Mouse (Mus musculus): ENCODE measurements around the gene Wnt5b. TPM values are rescaled to one million over a fixed set of nuclear protein-coding genes. Genes with fewer than 3 reads are reported as not detected.

The Wnt5b gene
- polyA plus RNA-seq (2015; fragmentation: Nextera tagmentation; extraction: Ambion mirVana), result 5.3 and 5.5 TPM in 2 replicates

DNA sequence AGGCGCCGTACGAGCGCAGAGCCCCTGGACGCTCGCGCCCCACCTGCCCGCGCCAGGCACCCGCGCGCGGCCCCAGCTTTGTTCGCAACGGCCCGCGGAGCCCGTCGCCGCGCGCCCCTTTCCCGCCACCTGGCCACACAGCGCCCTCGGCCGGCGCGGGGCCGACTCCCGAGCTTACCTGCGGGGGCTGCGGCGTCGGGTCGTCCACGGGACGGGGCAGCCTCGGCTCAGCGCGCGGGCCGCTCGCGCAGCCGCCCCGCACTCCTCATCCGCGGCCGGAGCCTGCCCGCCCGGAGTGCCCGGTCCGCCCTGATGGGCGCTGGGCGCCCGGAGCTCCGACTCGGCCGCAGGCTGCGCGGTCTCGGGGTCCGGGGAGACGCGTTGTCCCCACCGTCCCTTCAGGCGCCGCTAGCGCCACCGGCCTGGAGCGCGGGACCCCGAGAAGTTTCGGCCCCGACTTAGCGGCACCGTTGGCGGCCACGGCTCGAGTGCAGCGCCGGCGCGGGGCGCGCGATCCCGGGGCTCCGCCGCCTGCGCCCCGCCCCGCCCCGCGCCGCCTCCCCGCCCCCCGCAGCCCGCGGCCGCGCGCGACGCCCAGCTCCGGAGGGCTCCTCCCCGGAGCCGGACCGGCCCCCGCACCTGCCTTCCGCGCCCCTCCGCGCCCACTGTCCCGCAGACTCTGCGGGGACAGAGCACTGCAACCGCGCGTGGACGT, at the start of gene Wnt5b:
Wnt5b (minus strand) TSS at position 545 of the 715 bp plus-strand sequence.
- peak within 1 kb of the TSS; percentile 99 for H3K4me2 ChIP-seq (ENCODE audit: low read depth, low read length)
- peak within 1 kb of the TSS; percentile 71 for H3K4me3 ChIP-seq (ENCODE audit: low read length)
- WGBS, result under 1% methylated on average over 76 of the region's 120 CpGs
- peak within 1 kb of the TSS; percentile 70 for H3K9ac ChIP-seq (ENCODE audit: low read length)
- no peaks in the 10 kb centered on the region for H3K9me3 ChIP-seq (ENCODE audit: control insufficient read depth, low read length)
- H3K27ac ChIP-seq (ENCODE audit: low read length), result no peak within 1 kb of the TSS
- H3K4me1 ChIP-seq (replicated peaks; ENCODE audit: control insufficient read depth, insufficient read depth, low read length), result 0 out of 2 replicates have a peak, but pooled peaks cover 2% of the 10 kb centered on the region
- no peaks in the 10 kb centered on the region for H3K36me3 ChIP-seq (ENCODE audit: control insufficient read depth, insufficient read depth, low read length)
- ATAC-seq (ENCODE audit: low read depth), result peak; percentile 77
- H3K27me3 ChIP-seq (ENCODE audit: control insufficient read depth, insufficient read depth, low read depth, low read length), result peaks cover 21% of the 10 kb centered on the region

DNA sequence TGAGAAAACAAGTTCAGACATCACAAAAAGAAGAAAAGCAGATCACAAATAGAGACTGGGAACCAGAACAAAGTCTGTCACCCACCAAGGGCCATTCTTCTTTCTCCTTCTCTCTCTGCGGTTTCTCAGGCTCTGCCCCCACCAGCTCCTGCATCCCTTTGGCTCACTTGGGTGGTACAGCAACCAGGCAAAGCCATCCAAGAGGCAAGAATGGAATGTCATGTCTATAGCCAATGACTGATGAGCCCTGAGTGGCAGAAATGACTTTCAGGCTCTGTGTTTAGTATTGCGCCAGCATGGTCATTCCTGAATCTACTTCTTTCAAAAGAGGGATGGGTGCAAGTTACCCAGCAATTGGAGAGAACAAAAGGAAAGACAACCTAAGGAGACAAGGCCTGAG, 46.7 kb upstream of the Wnt5b start:
- no peak overlapping the region for H3K27ac ChIP-seq (ENCODE audit: low read length)
- H3K4me1 ChIP-seq (replicated peaks; ENCODE audit: control insufficient read depth, insufficient read depth, low read length), result peaks cover 6% of the 10 kb centered on the region; the same call in 1 of the 2 replicates
- H3K4me2 ChIP-seq (ENCODE audit: low read depth, low read length), result no peak overlapping the region
- ATAC-seq (ENCODE audit: low read depth), result no peak
- H3K9ac ChIP-seq (ENCODE audit: low read length), result no peak overlapping the region
- H3K4me3 ChIP-seq (ENCODE audit: low read length), result no peak overlapping the region
- WGBS, result 84% methylated on average over 2 of the region's 2 CpGs
- no peaks in the 10 kb centered on the region for H3K27me3 ChIP-seq (ENCODE audit: control insufficient read depth, insufficient read depth, low read depth, low read length)
- no peaks in the 10 kb centered on the region for H3K9me3 ChIP-seq (ENCODE audit: control insufficient read depth, low read length)
- H3K36me3 ChIP-seq (ENCODE audit: control insufficient read depth, insufficient read depth, low read length), result 0 out of 2 replicates have a peak, but pooled peaks cover 4% of the 10 kb centered on the region

DNA sequence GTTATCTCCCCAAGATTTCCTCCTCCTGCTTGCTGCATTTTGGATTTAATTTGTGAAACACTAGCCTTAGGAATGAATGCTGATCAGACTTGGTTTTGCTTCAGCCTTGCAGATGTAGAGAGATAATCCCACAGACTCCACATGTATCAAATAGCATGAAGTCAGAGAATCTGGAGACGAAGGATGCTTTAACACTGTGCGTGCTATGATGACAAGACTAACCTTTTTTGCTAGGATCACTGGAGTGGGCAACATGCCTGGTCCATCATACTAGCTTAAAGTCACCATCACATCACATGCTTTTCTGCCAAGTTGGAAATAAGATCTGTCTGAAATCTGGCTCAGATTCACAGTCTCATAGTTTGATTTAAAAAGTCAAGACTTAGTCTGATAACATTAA, 43.8 kb upstream of the Wnt5b start:
- Histone ChIP-seq H3K4me1 (replicated peaks; ENCODE audit: control insufficient read depth, insufficient read depth, low read length) (peaks cover 18% of the 10 kb centered on the region; the same call in 1 of the 2 replicates), H3K9ac (ENCODE audit: low read length) (no peak overlapping the region), H3K27ac (ENCODE audit: low read length) (no peak overlapping the region), H3K4me2 (ENCODE audit: low read depth, low read length) (no peak overlapping the region), H3K36me3 (ENCODE audit: control insufficient read depth, insufficient read depth, low read length) (0 out of 2 replicates have a peak, but pooled peaks cover 4% of the 10 kb centered on the region), H3K4me3 (ENCODE audit: low read length) (no peak overlapping the region), H3K27me3 (ENCODE audit: control insufficient read depth, insufficient read depth, low read depth, low read length) (no peaks in the 10 kb centered on the region), H3K9me3 (ENCODE audit: control insufficient read depth, low read length) (no peaks in the 10 kb centered on the region)
- no peak for ATAC-seq (ENCODE audit: low read depth)
- 75% methylated on average over 2 of the region's 2 CpGs for WGBS

DNA sequence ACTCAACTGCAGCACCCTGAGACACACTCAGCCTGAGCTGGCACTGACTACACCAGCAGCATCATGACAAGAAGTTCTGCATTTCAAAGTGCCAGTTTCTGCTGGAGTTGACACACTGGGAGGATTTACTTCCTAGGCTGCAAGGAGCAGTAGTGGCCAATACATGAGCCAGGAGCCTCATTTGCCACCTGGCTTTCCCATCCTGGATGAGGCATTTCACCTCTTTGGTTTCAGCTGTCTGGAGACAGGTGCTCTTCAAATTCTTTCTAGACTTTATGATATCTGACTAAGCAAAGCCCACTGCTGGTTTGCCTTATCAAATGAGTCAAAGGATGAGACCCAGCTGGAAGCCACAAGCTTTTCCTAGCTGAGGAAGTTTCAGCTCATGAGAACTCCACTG, 43.3 kb upstream of the Wnt5b start:
- H3K4me1 ChIP-seq (replicated peaks; ENCODE audit: control insufficient read depth, insufficient read depth, low read length), result peaks cover 18% of the 10 kb centered on the region; the same call in 1 of the 2 replicates
- H3K9ac ChIP-seq (ENCODE audit: low read length), result no peak overlapping the region
- H3K4me2 ChIP-seq (ENCODE audit: low read depth, low read length), result no peak overlapping the region
- H3K36me3 ChIP-seq (ENCODE audit: control insufficient read depth, insufficient read depth, low read length), result 0 out of 2 replicates have a peak, but pooled peaks cover 4% of the 10 kb centered on the region
- ATAC-seq (ENCODE audit: low read depth), result no peak
- no peaks in the 10 kb centered on the region for H3K27me3 ChIP-seq (ENCODE audit: control insufficient read depth, insufficient read depth, low read depth, low read length)
- H3K4me3 ChIP-seq (ENCODE audit: low read length), result no peak overlapping the region
- no peaks in the 10 kb centered on the region for H3K9me3 ChIP-seq (ENCODE audit: control insufficient read depth, low read length)
- no peak overlapping the region for H3K27ac ChIP-seq (ENCODE audit: low read length)

DNA sequence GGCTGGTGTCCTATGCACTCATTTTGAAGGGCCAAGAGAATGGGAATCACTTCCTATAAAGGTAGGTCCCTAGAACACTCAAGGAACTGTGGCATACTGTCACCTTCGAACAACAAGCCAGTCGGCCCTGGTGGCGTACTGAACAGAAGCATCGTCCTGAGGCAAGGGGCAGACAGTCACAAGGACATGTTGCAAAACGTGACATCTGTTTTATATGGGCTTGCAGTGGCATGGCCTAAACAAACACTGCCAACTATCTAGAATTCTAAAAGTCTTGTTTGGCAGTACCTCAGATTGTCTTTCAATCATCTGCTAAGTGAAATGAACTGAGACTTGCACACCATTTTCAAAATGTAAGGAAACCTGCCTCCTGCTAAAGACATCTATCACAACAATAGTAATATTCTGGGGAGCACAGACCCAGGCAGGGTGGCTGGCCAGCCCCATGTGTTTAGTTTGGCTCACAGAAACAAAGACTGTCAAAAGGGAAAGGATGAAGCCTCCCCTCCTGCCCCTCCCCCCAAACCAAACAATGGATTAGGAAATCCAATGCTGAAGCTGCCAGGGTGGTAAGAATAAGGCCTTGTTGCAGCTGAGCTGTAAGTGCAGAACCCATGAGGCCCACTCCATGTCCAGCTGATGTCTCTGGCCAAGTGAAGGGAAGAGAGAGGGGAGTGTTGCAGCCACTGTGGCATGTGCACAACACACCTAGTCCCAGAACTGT, 41.7 kb upstream of the Wnt5b start:
- Histone ChIP-seq H3K9me3 (ENCODE audit: control insufficient read depth, low read length) (no peaks in the 10 kb centered on the region), H3K36me3 (ENCODE audit: control insufficient read depth, insufficient read depth, low read length) (no peaks in the 10 kb centered on the region), H3K4me1 (replicated peaks; ENCODE audit: control insufficient read depth, insufficient read depth, low read length) (peaks cover 18% of the 10 kb centered on the region; the same call in 1 of the 2 replicates), H3K4me3 (ENCODE audit: low read length) (no peak overlapping the region), H3K27me3 (ENCODE audit: control insufficient read depth, insufficient read depth, low read depth, low read length) (no peaks in the 10 kb centered on the region), H3K4me2 (ENCODE audit: low read depth, low read length) (no peak overlapping the region), H3K27ac (ENCODE audit: low read length) (peak overlapping the region; percentile 10; the same call in 1 of the 2 replicates), H3K9ac (ENCODE audit: low read length) (no peak overlapping the region)
- peak; percentile 85 for ATAC-seq (ENCODE audit: low read depth)
- WGBS, result 56% methylated on average over 5 of the region's 5 CpGs

DNA sequence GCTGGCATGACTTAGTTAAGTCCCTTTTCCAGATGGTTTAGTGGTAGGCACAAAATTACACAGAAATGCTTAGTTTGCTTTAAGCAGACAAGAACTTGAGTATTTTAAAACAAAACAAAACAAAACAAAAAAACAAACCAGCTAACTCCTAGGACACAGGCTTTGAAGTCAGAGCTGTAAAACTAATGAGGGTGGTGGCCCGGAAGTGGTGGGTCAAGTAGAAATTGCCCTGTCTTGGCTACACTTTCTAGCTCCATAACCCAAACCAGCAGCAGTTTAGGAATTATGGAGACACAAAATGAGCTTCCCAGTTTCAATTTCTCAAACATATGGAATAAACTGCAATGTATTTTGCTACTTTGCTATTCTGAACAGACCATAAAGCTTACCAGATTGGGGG, 39.9 kb upstream of the Wnt5b start:
- peaks cover 21% of the 10 kb centered on the region for H3K4me1 ChIP-seq (replicated peaks; ENCODE audit: control insufficient read depth, insufficient read depth, low read length)
- no peak for ATAC-seq (ENCODE audit: low read depth)
- no peaks in the 10 kb centered on the region for H3K27me3 ChIP-seq (ENCODE audit: control insufficient read depth, insufficient read depth, low read depth, low read length)
- H3K9ac ChIP-seq (ENCODE audit: low read length), result no peak overlapping the region
- H3K4me3 ChIP-seq (ENCODE audit: low read length), result no peak overlapping the region
- H3K9me3 ChIP-seq (ENCODE audit: control insufficient read depth, low read length), result no peaks in the 10 kb centered on the region
- no peaks in the 10 kb centered on the region for H3K36me3 ChIP-seq (ENCODE audit: control insufficient read depth, insufficient read depth, low read length)
- no peak overlapping the region for H3K4me2 ChIP-seq (ENCODE audit: low read depth, low read length)
- WGBS, result 37% methylated on average over 1 of the region's 1 CpGs
- H3K27ac ChIP-seq (ENCODE audit: low read length), result peak overlapping the region; percentile 45

DNA sequence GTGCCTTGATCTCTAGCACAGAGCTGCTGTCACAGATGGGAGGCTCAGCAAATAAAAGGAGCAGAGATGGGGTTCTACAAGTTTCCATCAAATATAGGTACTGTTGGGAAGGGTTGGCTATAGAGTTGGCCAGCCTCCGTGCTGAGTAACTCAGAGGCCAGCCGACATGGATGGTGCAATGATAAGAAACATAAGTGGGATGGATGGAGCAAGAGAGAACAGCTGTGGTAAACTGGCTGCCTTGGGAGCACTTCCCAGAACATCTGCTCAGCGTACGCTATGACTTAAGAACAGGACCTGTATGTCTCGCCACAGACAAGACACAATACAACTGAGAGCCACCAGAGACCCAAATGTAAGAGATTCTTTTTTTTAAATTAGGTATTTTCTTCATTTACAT, 39.0 kb upstream of the Wnt5b start:
- H3K36me3 ChIP-seq (ENCODE audit: control insufficient read depth, insufficient read depth, low read length), result no peaks in the 10 kb centered on the region
- H3K4me1 ChIP-seq (replicated peaks; ENCODE audit: control insufficient read depth, insufficient read depth, low read length), result peaks cover 28% of the 10 kb centered on the region
- H3K27me3 ChIP-seq (ENCODE audit: control insufficient read depth, insufficient read depth, low read depth, low read length), result no peaks in the 10 kb centered on the region
- H3K4me3 ChIP-seq (ENCODE audit: low read length), result no peak overlapping the region
- no peak overlapping the region for H3K4me2 ChIP-seq (ENCODE audit: low read depth, low read length)
- 69% methylated on average over 5 of the region's 5 CpGs for WGBS
- H3K27ac ChIP-seq (ENCODE audit: low read length), result no peak overlapping the region
- H3K9ac ChIP-seq (ENCODE audit: low read length), result no peak overlapping the region
- no peaks in the 10 kb centered on the region for H3K9me3 ChIP-seq (ENCODE audit: control insufficient read depth, low read length)
- peak; percentile 20; the same call in 1 of the 2 replicates for ATAC-seq (ENCODE audit: low read depth)

DNA sequence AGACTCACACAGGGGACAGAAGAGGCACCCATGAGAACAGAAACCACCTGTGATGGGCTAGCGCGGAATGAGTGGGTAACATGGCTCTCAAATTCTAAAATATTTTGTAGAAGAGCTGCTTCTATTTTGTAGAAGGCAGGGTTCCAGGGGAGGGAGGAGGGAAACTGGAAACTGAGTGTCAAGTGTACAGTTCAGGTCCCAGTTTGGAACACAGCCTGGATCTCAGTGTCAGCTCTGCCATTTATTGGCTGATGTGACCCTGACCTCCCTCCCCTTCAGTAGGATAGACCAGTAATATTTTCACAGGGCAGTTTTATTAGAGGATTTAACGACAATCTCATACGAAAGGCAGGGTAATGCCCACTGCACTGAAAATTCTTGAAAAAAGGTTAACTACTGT, 32.6 kb upstream of the Wnt5b start:
- peaks cover 3% of the 10 kb centered on the region; the same call in 1 of the 2 replicates for H3K36me3 ChIP-seq (ENCODE audit: control insufficient read depth, insufficient read depth, low read length)
- no peak overlapping the region for H3K4me3 ChIP-seq (ENCODE audit: low read length)
- no peak overlapping the region for H3K4me2 ChIP-seq (ENCODE audit: low read depth, low read length)
- peaks cover 10% of the 10 kb centered on the region for H3K4me1 ChIP-seq (replicated peaks; ENCODE audit: control insufficient read depth, insufficient read depth, low read length)
- H3K27me3 ChIP-seq (ENCODE audit: control insufficient read depth, insufficient read depth, low read depth, low read length), result no peaks in the 10 kb centered on the region
- no peak for ATAC-seq (ENCODE audit: low read depth)
- 89% methylated on average over 4 of the region's 4 CpGs for WGBS
- H3K9me3 ChIP-seq (ENCODE audit: control insufficient read depth, low read length), result no peaks in the 10 kb centered on the region
- H3K9ac ChIP-seq (ENCODE audit: low read length), result no peak overlapping the region
- no peak overlapping the region for H3K27ac ChIP-seq (ENCODE audit: low read length)

DNA sequence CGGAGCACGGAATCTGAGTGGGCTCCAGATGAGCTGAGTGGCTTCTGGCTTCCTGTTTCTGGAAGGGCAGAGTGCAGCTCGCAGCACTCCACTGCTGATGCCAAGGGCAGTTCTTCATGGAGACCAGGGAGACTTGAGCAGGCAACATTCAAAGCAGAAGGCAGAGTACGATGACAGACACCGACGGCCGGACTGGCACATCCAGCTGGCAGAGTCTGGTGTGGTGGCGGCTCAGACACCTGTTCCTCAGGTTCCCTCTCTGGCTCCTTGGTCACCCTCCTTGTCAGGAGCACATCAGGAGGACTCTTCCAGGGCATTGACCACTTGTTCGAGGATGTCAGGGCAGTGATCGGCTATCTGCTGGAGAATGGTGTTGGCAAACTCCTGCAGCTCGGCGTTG, 31.2 kb upstream of the Wnt5b start:
- 92% methylated on average over 12 of the region's 12 CpGs for WGBS
- peaks cover 3% of the 10 kb centered on the region; the same call in 1 of the 2 replicates for H3K36me3 ChIP-seq (ENCODE audit: control insufficient read depth, insufficient read depth, low read length)
- ATAC-seq (ENCODE audit: low read depth), result no peak

More for the DNA sequence above, 31.2 kb upstream of the Wnt5b start:
- Histone ChIP-seq H3K4me1 (replicated peaks; ENCODE audit: control insufficient read depth, insufficient read depth, low read length) (peaks cover 10% of the 10 kb centered on the region), H3K27me3 (ENCODE audit: control insufficient read depth, insufficient read depth, low read depth, low read length) (no peaks in the 10 kb centered on the region), H3K4me2 (ENCODE audit: low read depth, low read length) (no peak overlapping the region), H3K9me3 (ENCODE audit: control insufficient read depth, low read length) (no peaks in the 10 kb centered on the region), H3K9ac (ENCODE audit: low read length) (no peak overlapping the region), H3K4me3 (ENCODE audit: low read length) (no peak overlapping the region), H3K27ac (ENCODE audit: low read length) (no peak overlapping the region)

Data from lung, embryonic 16.5 days (tissue).